8 mouse cellular contexts compared by ENCODE assay signal in genomic region chr6:115134501-115135331, GRCm38 (mm10). TPM values are rescaled to one million over a fixed set of nuclear protein-coding genes. Genes with fewer than 3 reads are reported as not detected.
DNase-seq lines count a peak whose midpoint lies in the region; ATAC-seq and TF ChIP-seq lines count a peak whose summit lies in the region.

Gene Syn2 (plus strand): TSS chr6:115134902.

- peak within 1 kb of the TSS; percentile 51 for H3K27ac ChIP-seq in forebrain, embryonic 15.5 days (replicated peaks)
- no peak within 1 kb of the TSS for H3K27ac ChIP-seq in heart, postnatal 0 days (ENCODE audit: low read depth)
- H3K27ac ChIP-seq in liver, embryonic 13.5 days, result no peak within 1 kb of the TSS
- H3K27ac ChIP-seq in neural tube, embryonic 12.5 days, result 0 out of 2 replicates have a peak within 1 kb of the TSS, but pooled peaks have one; percentile 1
- H3K27ac ChIP-seq in stomach, postnatal 0 days (replicated peaks), result no peak within 1 kb of the TSS

- H3K4me3 ChIP-seq in forebrain, embryonic 15.5 days, result peak within 1 kb of the TSS; percentile 88
- peak within 1 kb of the TSS; percentile 63 for H3K4me3 ChIP-seq in heart, postnatal 0 days (ENCODE audit: low read depth, low read length)
- H3K4me3 ChIP-seq in liver, embryonic 13.5 days (replicated peaks), result peak within 1 kb of the TSS; percentile 59
- H3K4me3 ChIP-seq in neural tube, embryonic 12.5 days, result peak within 1 kb of the TSS; percentile 61
- peak within 1 kb of the TSS; percentile 60 for H3K4me3 ChIP-seq in stomach, postnatal 0 days (ENCODE audit: low read depth, low read length)

- no peaks in the 10 kb centered on the region for H3K36me3 ChIP-seq in forebrain, embryonic 15.5 days
- no peaks in the 10 kb centered on the region for H3K36me3 ChIP-seq in heart, postnatal 0 days (replicated peaks; ENCODE audit: control insufficient read depth, insufficient read depth, low read length)
- no peaks in the 10 kb centered on the region for H3K36me3 ChIP-seq in liver, embryonic 13.5 days
- no peaks in the 10 kb centered on the region for H3K36me3 ChIP-seq in neural tube, embryonic 12.5 days
- H3K36me3 ChIP-seq in stomach, postnatal 0 days (ENCODE audit: control insufficient read depth, insufficient read depth, low read length), result no peaks in the 10 kb centered on the region

- under 1% methylated on average over 72 of the region's 75 CpGs for WGBS in forebrain, embryonic 15.5 days
- WGBS in heart, postnatal 0 days, result 2% methylated on average over 55 of the region's 75 CpGs
- WGBS in liver, embryonic 13.5 days (ENCODE audit: insufficient replicate concordance), result under 1% methylated on average over 75 of the region's 75 CpGs
- WGBS in neural tube, embryonic 12.5 days, result 2% methylated on average over 74 of the region's 75 CpGs
- WGBS in stomach, postnatal 0 days, result under 1% methylated on average over 57 of the region's 75 CpGs

- no peak for TF ChIP-seq EP300 in heart, postnatal 0 days (IDR thresholded peaks at IDR 0.05; ENCODE audit: low read depth)
- TF ChIP-seq EP300 in stomach, postnatal 0 days (optimal IDR thresholded peaks at IDR 0.05), result no peak

- H3K27me3 ChIP-seq in forebrain, embryonic 15.5 days, result no peaks in the 10 kb centered on the region
- H3K27me3 ChIP-seq in heart, postnatal 0 days (ENCODE audit: control insufficient read depth, insufficient read depth, low read length), result peaks cover 41% of the 10 kb centered on the region
- H3K27me3 ChIP-seq in liver, embryonic 13.5 days, result peaks cover 43% of the 10 kb centered on the region
- peaks cover 18% of the 10 kb centered on the region for H3K27me3 ChIP-seq in neural tube, embryonic 12.5 days (replicated peaks)
- no peaks in the 10 kb centered on the region for H3K27me3 ChIP-seq in stomach, postnatal 0 days (ENCODE audit: control insufficient read depth, insufficient read depth, low read length)

- TF ChIP-seq CTCF in heart, postnatal 0 days (IDR thresholded peaks at IDR 0.05; ENCODE audit: low read depth), result no peak
- no peak for TF ChIP-seq CTCF in stomach, postnatal 0 days (IDR thresholded peaks at IDR 0.05; ENCODE audit: low read depth)

- ATAC-seq in CD4-positive, CD25-positive, alpha-beta regulatory T cell, adult 4 months, result peak; percentile 53
- peak; percentile 92 for ATAC-seq in cerebellum, adult (ENCODE audit: insufficient number of reproducible peaks, low FRiP score, low TSS enrichment)
- peak; percentile 98 for ATAC-seq in forebrain, embryonic 15.5 days (replicated peaks)
- ATAC-seq in heart, postnatal 0 days (ENCODE audit: insufficient read depth, low read depth), result peak; percentile 86
- ATAC-seq in liver, embryonic 13.5 days (ENCODE audit: low read depth), result peak; percentile 86
- peak; percentile 97 for ATAC-seq in neural tube, embryonic 12.5 days (ENCODE audit: low FRiP score, low read depth)
- ATAC-seq in stomach, postnatal 0 days (ENCODE audit: low FRiP score, low TSS enrichment), result peak; percentile 94

- peak within 1 kb of the TSS; percentile 83 for H3K9ac ChIP-seq in forebrain, embryonic 15.5 days (replicated peaks)
- H3K9ac ChIP-seq in heart, postnatal 0 days (replicated peaks; ENCODE audit: low read depth, low read length), result no peak within 1 kb of the TSS; the same call in 1 of the 2 replicates
- peak within 1 kb of the TSS; percentile 51; the same call in 1 of the 2 replicates for H3K9ac ChIP-seq in liver, embryonic 13.5 days
- peak within 1 kb of the TSS; percentile 72 for H3K9ac ChIP-seq in neural tube, embryonic 12.5 days
- H3K9ac ChIP-seq in stomach, postnatal 0 days (ENCODE audit: low read length), result peak within 1 kb of the TSS; percentile 58

- H3K4me2 ChIP-seq in forebrain, embryonic 15.5 days (replicated peaks), result peak within 1 kb of the TSS; percentile 77
- peak within 1 kb of the TSS; percentile 89 for H3K4me2 ChIP-seq in heart, postnatal 0 days (ENCODE audit: low read depth, low read length)
- peak within 1 kb of the TSS; percentile 75 for H3K4me2 ChIP-seq in liver, embryonic 13.5 days
- H3K4me2 ChIP-seq in neural tube, embryonic 12.5 days (replicated peaks), result peak within 1 kb of the TSS; percentile 79
- H3K4me2 ChIP-seq in stomach, postnatal 0 days (replicated peaks; ENCODE audit: low read depth), result peak within 1 kb of the TSS; percentile 82

- peaks cover 10% of the 10 kb centered on the region; the same call in 1 of the 2 replicates for H3K4me1 ChIP-seq in forebrain, embryonic 15.5 days
- H3K4me1 ChIP-seq in heart, postnatal 0 days (ENCODE audit: control insufficient read depth, insufficient read depth), result peaks cover 10% of the 10 kb centered on the region
- peaks cover 13% of the 10 kb centered on the region for H3K4me1 ChIP-seq in liver, embryonic 13.5 days (replicated peaks)
- peaks cover 9% of the 10 kb centered on the region; the same call in 1 of the 2 replicates for H3K4me1 ChIP-seq in neural tube, embryonic 12.5 days
- H3K4me1 ChIP-seq in stomach, postnatal 0 days (replicated peaks; ENCODE audit: control insufficient read depth, insufficient read depth), result no peaks in the 10 kb centered on the region

- peak; percentile 43 for DNase-seq in heart, postnatal 0 days (ENCODE audit: low spot score)
- DNase-seq in kidney, postnatal 25 days, result peak; percentile 76 to 77
- DNase-seq in liver, embryonic 13.5 days, result peak; percentile 62
- DNase-seq in stomach, postnatal 0 days (ENCODE audit: low spot score), result peak; percentile 85

- H3K9me3 ChIP-seq in forebrain, embryonic 15.5 days, result no peaks in the 10 kb centered on the region
- no peaks in the 10 kb centered on the region for H3K9me3 ChIP-seq in heart, postnatal 0 days (replicated peaks; ENCODE audit: control insufficient read depth, low read length)
- no peaks in the 10 kb centered on the region for H3K9me3 ChIP-seq in liver, embryonic 13.5 days (replicated peaks)
- no peaks in the 10 kb centered on the region for H3K9me3 ChIP-seq in neural tube, embryonic 12.5 days
- H3K9me3 ChIP-seq in stomach, postnatal 0 days (ENCODE audit: control insufficient read depth, low read length), result no peaks in the 10 kb centered on the region

RNA-seq across cellular contexts. Expression of gene Syn2, which starts in this region (rescaled TPM):
- polyA plus RNA-seq in CD4-positive, CD25-positive, alpha-beta regulatory T cell, adult 4 months (2017; shearing (Covaris generic)), result not detected
- 34.2 and 34.8 TPM in 2 replicates for polyA plus RNA-seq in forebrain, embryonic 15.5 days (2015; fragmentation: Nextera tagmentation; extraction: Ambion mirVana)
- total RNA-seq in heart, postnatal 0 days (2014; rRNA removed; ENCODE audit: low replicate concordance), result 1.9 and 3.2 TPM in 2 replicates
- polyA plus RNA-seq in heart, postnatal 0 days (2015; fragmentation: Nextera tagmentation; extraction: Ambion mirVana), result 1.1 and 1.2 TPM in 2 replicates
- 0.08 and 0.09 TPM in 2 replicates for polyA plus RNA-seq in liver, embryonic 13.5 days (2015; fragmentation: Nextera tagmentation; extraction: Ambion mirVana)
- 17.4 and 23.0 TPM in 2 replicates for polyA plus RNA-seq in neural tube, embryonic 12.5 days (2016; fragmentation: Nextera tagmentation; extraction: Ambion mirVana)
- 4.5 and 4.7 TPM in 2 replicates for polyA plus RNA-seq in stomach, postnatal 0 days (2015; fragmentation: Nextera tagmentation; extraction: Ambion mirVana)

Comparison
In these comparisons a context has a peak if more than half of its experiments do, and no peak if none do; other contexts are left out.
1. Peak in ATAC-seq in CD4-positive, CD25-positive, alpha-beta regulatory T cell, adult 4 months; RNA of the gene not detected or under 1 TPM.
2. Peak in DNase-seq, ATAC-seq, H3K4me3 ChIP-seq, H3K9ac ChIP-seq and H3K4me2 ChIP-seq in liver, embryonic 13.5 days; RNA of the gene not detected or under 1 TPM.
3. H3K27ac ChIP-seq: peak in forebrain, embryonic 15.5 days (single experiment) and neural tube, embryonic 12.5 days (single experiment); none in heart, postnatal 0 days (single experiment), liver, embryonic 13.5 days (single experiment) and stomach, postnatal 0 days (single experiment).
4. Peak in every context shown above with its lines, with median percentiles within 50 percentile points of each other: ATAC-seq, H3K4me2 ChIP-seq, H3K4me3 ChIP-seq and DNase-seq.